Mouse (Mus musculus) stomach, embryonic 14.5 days (tissue): Measurements from ENCODE around the gene Flvcr1. TPM values are rescaled to one million over a fixed set of nuclear protein-coding genes. Genes with fewer than 3 reads are reported as not detected.

Experiments
- ATAC-seq: fragments of 200-750 bp; cut with Nextera tagmentation; 2 replicates; pipeline ENCODE4 v1.8.0; 2017; ENCODE audit warnings: low read depth, moderate TSS enrichment; ENCODE audit not compliant: insufficient number of reproducible peaks, insufficient read depth, low FRiP score
- H3K27ac ChIP-seq: fragments of 300-500 bp; sonication (generic); 2 replicates; pipeline ENCODE4 v1.5.1; 2014; ENCODE audit warnings: mild to moderate bottlenecking, low read length, moderate library complexity, mixed read lengths
- H3K27me3 ChIP-seq: fragments of 300-500 bp; sonication (generic); 2 replicates; pipeline ENCODE4 v1.6.1; 2014; ENCODE audit warnings: low read length, control low read depth, mixed read lengths; ENCODE audit not compliant: control insufficient read depth, insufficient read depth
- H3K36me3 ChIP-seq: fragments of 300-500 bp; sonication (generic); 2 replicates; pipeline ENCODE4 v1.6.1; 2014; ENCODE audit warnings: mild to moderate bottlenecking, control low read depth, low read length, moderate library complexity, mixed read lengths; ENCODE audit not compliant: control insufficient read depth, insufficient read depth
- H3K4me1 ChIP-seq: fragments of 300-500 bp; sonication (generic); 2 replicates; pipeline ENCODE4 v1.6.1; 2014; ENCODE audit warnings: low read length, control low read depth, mixed read lengths; ENCODE audit not compliant: control insufficient read depth, insufficient read depth
- H3K4me2 ChIP-seq: fragments of 300-500 bp; sonication (generic); replicated peaks from 2 replicates; pipeline ENCODE4 v1.6.1; 2014; ENCODE audit warnings: low read depth, low read length, control low read depth
- H3K4me3 ChIP-seq: fragments of 300-500 bp; sonication (generic); 2 replicates; pipeline ENCODE4 v1.5.1; 2014; ENCODE audit warnings: low read depth, low read length, control low read depth
- H3K9ac ChIP-seq: fragments of 300-500 bp; sonication (generic); replicated peaks from 2 replicates; pipeline ENCODE4 v1.6.1; 2014; ENCODE audit warnings: low read depth, mild to moderate bottlenecking, control low read depth, low read length, moderate library complexity, mixed read lengths
- H3K9me3 ChIP-seq: fragments of 300-500 bp; sonication (generic); 2 replicates; pipeline ENCODE4 v1.6.1; 2016; ENCODE audit warnings: low read depth, low read length, control low read depth; ENCODE audit not compliant: control insufficient read depth
- WGBS: fragments of 180-500 bp; shearing (Covaris S2); extraction: QIAGEN DNeasy Blood & Tissue Kit; methylation state at CpG from one replicate; pipeline ENCODE4 v1.1.7; 2014; 5-methylcytosine and 5-hydroxymethylcytosine counted together
- polyA plus RNA-seq: library from polyadenylated mRNA; unstranded; fragments of >200 nt; fragmentation: Nextera tagmentation; extraction: Ambion mirVana; gene quantifications from 2 replicates; pipeline ENCODE4 v1.2.1, GENCODE M21; 2014

Flvcr1 gene
- polyA plus RNA-seq, 1 experiment from 2014 or later: 5.8 TPM

DNA sequence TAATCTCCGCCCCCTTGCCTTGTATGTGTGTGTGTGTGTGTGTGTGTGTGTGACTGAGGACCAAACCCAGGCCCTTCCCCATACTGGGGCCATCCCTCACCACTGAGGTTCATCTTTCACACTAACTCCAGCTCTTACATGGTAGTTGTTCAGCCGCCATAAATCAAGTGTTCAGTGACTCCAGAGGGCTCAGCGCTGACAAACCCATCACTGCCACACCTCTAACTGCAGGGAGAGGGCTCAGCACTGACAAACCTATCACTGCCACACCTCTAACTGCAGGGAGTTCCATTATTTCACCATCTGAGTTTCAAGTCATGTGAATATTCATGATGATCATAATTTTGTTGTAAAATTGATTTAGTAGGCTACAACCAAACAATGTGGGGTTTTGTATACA, 27.6 kb upstream of the Flvcr1 start:
- Histone ChIP-seq H3K9me3 (no peaks in the 10 kb centered on the region), H3K4me1 (no peaks in the 10 kb centered on the region), H3K27ac (no peak overlapping the region), H3K36me3 (no peaks in the 10 kb centered on the region), H3K4me2 (no peak overlapping the region), H3K27me3 (no peaks in the 10 kb centered on the region), H3K9ac (no peak overlapping the region), H3K4me3 (no peak overlapping the region)
- ATAC-seq: no peak
- WGBS: 77% methylated on average over 3 of the region's 3 CpGs

DNA sequence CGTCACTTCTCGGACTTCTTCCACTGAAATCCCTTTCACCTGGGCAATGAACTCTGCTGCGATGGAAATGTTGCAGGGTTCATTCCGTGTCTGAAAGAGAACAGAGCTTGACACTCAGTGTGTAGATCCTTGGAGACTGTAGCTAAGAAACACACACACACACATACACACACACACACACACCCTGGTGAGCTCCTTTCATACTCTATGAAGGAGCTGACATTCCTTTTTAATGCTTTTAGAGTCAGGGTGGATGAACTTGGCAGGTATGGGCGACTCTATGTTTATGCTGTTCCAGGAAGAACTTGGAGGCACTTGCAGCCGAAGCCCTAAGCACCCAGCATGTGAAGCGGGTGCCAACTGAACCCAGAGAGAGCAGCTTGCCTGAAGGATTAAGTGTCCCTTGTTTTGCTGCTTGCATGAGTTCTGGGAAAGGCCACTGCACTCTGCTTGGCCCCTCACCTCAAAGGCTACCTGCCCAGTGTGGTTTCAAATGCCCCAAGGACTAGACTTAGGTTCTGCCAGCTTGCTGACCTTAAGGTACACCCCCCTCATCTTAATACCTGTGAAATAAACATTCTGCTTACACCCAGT, 20.4 kb upstream of the Flvcr1 start:
- no peaks in the 10 kb centered on the region for H3K9me3 ChIP-seq
- H3K27ac ChIP-seq: no peak overlapping the region
- H3K9ac ChIP-seq: no peak overlapping the region
- H3K36me3 ChIP-seq: no peaks in the 10 kb centered on the region
- WGBS: 67% methylated on average over 7 of the region's 7 CpGs
- no peak for ATAC-seq
- no peaks in the 10 kb centered on the region for H3K4me1 ChIP-seq
- H3K27me3 ChIP-seq: no peaks in the 10 kb centered on the region
- no peak overlapping the region for H3K4me2 ChIP-seq
- H3K4me3 ChIP-seq: no peak overlapping the region

DNA sequence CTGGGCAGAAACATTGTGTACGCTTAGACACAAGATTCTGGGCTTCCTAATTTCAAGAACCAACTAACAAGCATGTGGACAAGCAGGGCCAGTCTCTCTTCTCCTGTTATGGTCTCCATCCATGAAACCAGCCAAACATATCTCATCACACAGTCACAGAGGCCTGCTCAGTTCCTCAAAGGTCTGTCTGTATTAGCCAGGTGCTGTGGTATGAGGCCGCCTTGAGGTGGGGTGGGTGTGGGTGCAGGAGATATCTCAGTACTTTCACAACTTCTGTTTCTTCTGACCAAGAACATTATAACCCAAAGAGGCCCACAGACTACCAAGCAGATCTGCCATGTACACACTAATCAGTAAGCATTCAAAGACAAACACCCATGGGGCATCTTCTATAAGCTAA, 19.3 kb upstream of the Flvcr1 start:
- no peak overlapping the region for H3K9ac ChIP-seq
- no peak overlapping the region for H3K4me2 ChIP-seq
- no peak for ATAC-seq
- 93% methylated on average over 2 of the region's 2 CpGs for WGBS
- H3K27me3 ChIP-seq: no peaks in the 10 kb centered on the region
- no peaks in the 10 kb centered on the region for H3K9me3 ChIP-seq
- H3K4me1 ChIP-seq: no peaks in the 10 kb centered on the region
- H3K36me3 ChIP-seq: no peaks in the 10 kb centered on the region
- H3K27ac ChIP-seq: no peak overlapping the region
- no peak overlapping the region for H3K4me3 ChIP-seq

DNA sequence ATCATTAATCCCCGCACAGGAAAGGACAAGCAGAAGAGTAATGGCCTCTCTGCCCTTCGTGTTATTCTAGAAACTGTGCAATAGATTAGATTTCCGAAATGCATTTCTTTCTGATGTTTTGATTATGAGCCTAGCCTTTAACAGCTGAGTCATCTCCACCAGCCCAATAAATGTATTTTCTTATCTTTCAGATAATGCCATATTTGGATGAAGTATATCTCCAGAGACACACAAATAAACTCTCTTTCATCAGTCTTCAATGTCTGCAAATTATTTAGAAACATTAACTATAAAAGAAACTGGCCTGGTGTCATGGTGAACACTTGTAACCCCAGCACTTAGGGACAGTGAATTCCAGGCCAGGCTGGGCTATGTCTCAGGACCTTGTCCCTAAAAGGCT, 16.7 kb upstream of the Flvcr1 start:
- Histone ChIP-seq H3K27ac (no peak overlapping the region), H3K4me1 (no peaks in the 10 kb centered on the region), H3K9me3 (no peaks in the 10 kb centered on the region), H3K9ac (no peak overlapping the region), H3K27me3 (no peaks in the 10 kb centered on the region), H3K4me3 (no peak overlapping the region), H3K36me3 (no peaks in the 10 kb centered on the region), H3K4me2 (no peak overlapping the region)
- no peak for ATAC-seq
- WGBS: 38% methylated on average over 3 of the region's 3 CpGs

DNA sequence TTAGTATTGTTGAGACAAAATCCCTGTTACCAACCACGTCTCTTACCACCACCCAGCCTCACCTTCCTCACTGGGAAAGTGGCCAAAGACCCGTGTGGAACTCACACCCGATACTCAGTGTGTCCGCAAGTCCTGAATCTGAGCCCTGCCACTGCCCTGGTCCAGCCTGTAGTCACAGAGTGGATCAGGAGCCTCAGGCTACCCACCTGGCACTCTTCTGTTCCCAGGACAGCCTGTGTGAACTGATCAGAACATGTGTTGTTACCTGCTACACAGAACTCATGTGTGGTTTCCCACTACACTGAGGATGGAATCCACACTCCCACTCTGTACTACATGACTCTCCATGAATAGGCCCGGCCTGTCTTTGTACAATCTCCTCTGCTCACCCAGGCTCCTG, 16.1 kb upstream of the Flvcr1 start:
- Histone ChIP-seq H3K4me2 (no peak overlapping the region), H3K9ac (no peak overlapping the region), H3K9me3 (no peaks in the 10 kb centered on the region), H3K36me3 (no peaks in the 10 kb centered on the region), H3K27ac (no peak overlapping the region), H3K4me3 (no peak overlapping the region), H3K27me3 (no peaks in the 10 kb centered on the region), H3K4me1 (no peaks in the 10 kb centered on the region)
- ATAC-seq: no peak
- WGBS: 78% methylated on average over 5 of the region's 5 CpGs

DNA sequence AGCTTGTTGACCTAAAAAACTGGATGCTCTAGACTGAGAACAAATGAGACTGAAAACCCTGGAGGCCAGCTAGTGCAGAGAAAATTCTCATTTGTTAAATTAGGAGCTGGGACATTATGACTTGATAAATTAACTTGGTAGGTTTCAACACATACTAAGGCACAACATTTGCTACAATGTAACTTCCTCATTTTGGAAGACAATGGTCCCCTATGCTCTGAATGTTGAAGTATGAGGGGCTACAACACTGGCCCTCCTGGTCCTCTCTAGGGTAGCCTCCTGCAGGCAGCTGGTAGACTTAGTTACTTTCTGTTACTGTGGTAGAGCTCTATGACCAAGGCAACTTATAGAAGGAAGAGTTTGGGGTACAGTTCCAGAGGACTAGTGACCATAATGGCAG, 15.4 kb upstream of the Flvcr1 start:
- H3K4me2 ChIP-seq: no peak overlapping the region
- no peak for ATAC-seq
- no peaks in the 10 kb centered on the region for H3K4me1 ChIP-seq
- H3K27ac ChIP-seq: no peak overlapping the region
- H3K9me3 ChIP-seq: no peaks in the 10 kb centered on the region
- no peaks in the 10 kb centered on the region for H3K36me3 ChIP-seq
- H3K4me3 ChIP-seq: no peak overlapping the region
- no peak overlapping the region for H3K9ac ChIP-seq
- no peaks in the 10 kb centered on the region for H3K27me3 ChIP-seq

DNA sequence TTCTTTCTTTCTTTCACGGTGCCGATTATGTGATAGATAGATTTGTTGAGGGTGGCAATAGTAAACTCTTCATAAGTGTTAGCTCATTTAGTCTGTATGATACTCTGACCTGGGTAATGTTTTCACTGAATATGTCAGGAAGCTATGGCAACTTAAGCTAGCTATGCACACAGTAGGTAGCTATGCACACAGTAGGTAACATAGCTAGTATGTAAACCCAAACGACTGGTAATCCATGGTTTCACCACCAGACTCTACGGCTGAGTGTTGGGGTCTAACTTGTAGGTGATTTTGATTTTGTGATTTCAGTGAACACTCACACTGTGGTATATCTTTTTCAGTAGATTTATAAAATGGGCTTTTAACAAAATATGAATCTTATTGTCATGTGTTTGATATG, 12.0 kb upstream of the Flvcr1 start:
- H3K4me2 ChIP-seq: no peak overlapping the region
- H3K4me3 ChIP-seq: no peak overlapping the region
- H3K36me3 ChIP-seq: no peaks in the 10 kb centered on the region
- H3K9me3 ChIP-seq: no peaks in the 10 kb centered on the region
- H3K4me1 ChIP-seq: no peaks in the 10 kb centered on the region
- ATAC-seq: no peak
- H3K9ac ChIP-seq: no peak overlapping the region
- WGBS: 89% methylated on average over 4 of the region's 4 CpGs
- no peaks in the 10 kb centered on the region for H3K27me3 ChIP-seq
- no peak overlapping the region for H3K27ac ChIP-seq

DNA sequence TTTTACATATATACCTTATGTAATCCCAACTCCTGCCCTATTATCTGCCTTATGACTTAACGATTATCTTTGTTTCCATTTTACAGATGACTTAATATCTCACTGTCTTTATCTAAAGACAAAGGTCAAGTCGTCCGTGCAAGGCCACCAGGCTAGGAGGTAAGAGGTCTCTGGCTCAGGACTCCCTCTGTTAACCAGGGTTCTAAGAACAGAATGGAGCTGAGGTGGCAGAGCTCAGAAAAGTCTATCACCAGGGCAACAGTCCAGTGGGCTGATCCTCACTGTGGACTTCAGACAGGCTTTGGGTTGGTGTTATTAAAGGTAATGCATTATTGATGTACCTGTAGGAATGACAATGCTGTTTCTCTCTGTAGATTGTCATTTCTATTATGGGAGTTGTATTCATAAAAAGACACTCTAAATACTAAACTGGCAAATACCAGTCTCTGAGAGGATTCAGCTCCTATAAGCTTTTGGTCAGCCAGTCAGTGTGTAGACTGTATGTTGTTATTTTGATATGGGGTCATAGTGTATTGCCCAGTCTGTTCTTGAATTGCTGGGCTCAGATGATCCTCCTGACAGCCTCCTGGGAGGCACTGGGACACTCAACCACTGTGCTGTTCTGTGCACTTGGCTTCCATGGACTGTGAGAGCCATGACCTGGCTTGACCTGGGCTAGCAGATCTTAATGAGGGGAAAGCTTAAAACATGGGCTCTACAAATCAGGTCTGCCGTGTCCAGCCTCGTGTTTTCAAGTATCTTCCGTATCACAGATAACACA, 10.8 kb upstream of the Flvcr1 start, which contains the start of gene Spata45:
Gene Spata45, plus strand, starts transcription at position 86 of the 781 bp plus-strand sequence.
- Histone ChIP-seq H3K4me2 (no peak within 1 kb of the TSS), H3K27me3 (no peaks in the 10 kb centered on the region), H3K36me3 (no peaks in the 10 kb centered on the region), H3K9me3 (no peaks in the 10 kb centered on the region), H3K4me1 (no peaks in the 10 kb centered on the region), H3K4me3 (no peak within 1 kb of the TSS), H3K9ac (no peak within 1 kb of the TSS), H3K27ac (no peak within 1 kb of the TSS)
- ATAC-seq: no peak
- 67% methylated on average over 6 of the region's 6 CpGs for WGBS

DNA sequence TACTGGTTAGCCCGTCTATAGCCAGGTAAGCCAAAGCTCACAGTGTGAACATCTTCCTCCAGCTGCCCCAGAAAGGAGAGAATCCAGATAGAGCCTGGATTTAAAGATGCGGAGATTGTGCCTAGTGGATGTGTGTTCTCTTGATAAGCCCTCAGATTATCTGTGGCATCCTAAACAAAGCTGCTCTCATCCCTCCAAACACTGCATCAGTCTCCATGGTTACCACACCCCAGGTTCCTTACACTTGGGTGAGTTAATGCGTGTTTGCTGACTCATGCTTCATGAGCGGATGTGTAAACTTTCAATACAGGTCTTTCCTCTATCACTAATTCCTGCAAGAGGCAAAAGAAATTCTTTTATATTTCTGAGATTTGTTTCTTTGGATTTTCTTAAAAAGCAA, 9.7 kb upstream of the Flvcr1 start:
- no peaks in the 10 kb centered on the region for H3K4me1 ChIP-seq

More for the DNA sequence above, 9.7 kb upstream of the Flvcr1 start:
- H3K27me3 ChIP-seq: no peaks in the 10 kb centered on the region
- no peak for ATAC-seq
- WGBS: 32% methylated on average over 4 of the region's 4 CpGs
- no peaks in the 10 kb centered on the region for H3K9me3 ChIP-seq
- no peak overlapping the region for H3K4me2 ChIP-seq
- no peak overlapping the region for H3K27ac ChIP-seq
- no peak overlapping the region for H3K4me3 ChIP-seq
- H3K36me3 ChIP-seq: no peaks in the 10 kb centered on the region
- no peak overlapping the region for H3K9ac ChIP-seq
